Mouse (Mus musculus): ENCODE measurements around the gene Slc22a14. TPM values are rescaled to one million over a fixed set of nuclear protein-coding genes. Genes with fewer than 3 reads are reported as not detected.

The Slc22a14 gene
- polyA plus RNA-seq, 1 experiment from 2014 or later = not detected

DNA sequence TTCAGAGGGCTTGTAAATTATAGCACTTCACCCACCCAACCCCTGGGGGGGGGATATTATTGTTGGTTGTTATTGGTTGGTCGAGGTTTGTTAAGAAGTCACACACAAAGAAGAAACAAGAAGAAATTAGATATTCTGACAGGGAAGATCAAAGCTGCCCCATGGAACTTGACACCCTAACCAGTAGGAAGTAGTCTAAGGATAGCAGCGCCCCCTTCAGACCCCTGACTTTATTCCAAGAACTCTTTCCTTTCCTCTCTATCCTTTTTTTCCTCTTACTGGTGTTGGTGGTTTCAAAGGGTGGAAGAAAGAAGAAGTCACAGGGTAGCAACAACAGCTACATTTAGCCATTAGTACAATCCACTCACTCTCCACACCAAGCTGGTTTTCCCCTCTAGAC is 111.2 kb downstream of the Slc22a14 start:
- no peak overlapping the region for H3K9ac ChIP-seq
- no peaks in the 10 kb centered on the region for H3K9me3 ChIP-seq
- no peaks in the 10 kb centered on the region for H3K4me1 ChIP-seq
- no peak overlapping the region for H3K27ac ChIP-seq
- H3K36me3 ChIP-seq = peaks cover 26% of the 10 kb centered on the region
- H3K4me3 ChIP-seq = no peak overlapping the region
- no peaks in the 10 kb centered on the region for H3K27me3 ChIP-seq
- H3K4me2 ChIP-seq (replicated peaks) = no peak overlapping the region
- WGBS = 88% methylated on average over 2 of the region's 2 CpGs
- no peak for ATAC-seq (ENCODE audit: insufficient number of reproducible peaks, insufficient read depth, low FRiP score, low TSS enrichment)

DNA sequence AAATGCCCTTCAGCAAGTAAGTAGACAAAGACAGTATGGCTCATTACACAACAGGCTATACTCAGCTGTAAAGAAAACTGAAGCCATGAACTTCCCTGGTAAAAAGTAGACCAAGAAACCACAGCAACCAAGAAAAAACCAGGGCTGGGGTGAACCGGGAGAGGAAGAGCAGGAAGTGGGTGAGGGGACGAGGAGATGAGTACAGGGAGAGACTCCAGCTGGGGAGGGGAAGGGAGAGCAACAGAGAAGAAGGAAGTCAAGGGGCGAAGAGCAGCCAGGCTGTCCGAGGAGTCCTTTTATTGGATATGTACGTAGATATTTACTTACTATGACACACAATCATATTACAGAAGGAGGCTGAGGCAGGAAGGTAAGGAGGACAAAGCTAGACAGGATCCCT is 117.4 kb downstream of the Slc22a14 start:
- Histone ChIP-seq H3K9ac (no peak overlapping the region), H3K4me1 (no peaks in the 10 kb centered on the region), H3K36me3 (peaks cover 30% of the 10 kb centered on the region), H3K4me2 (replicated peaks) (no peak overlapping the region), H3K4me3 (no peak overlapping the region), H3K9me3 (no peaks in the 10 kb centered on the region), H3K27me3 (no peaks in the 10 kb centered on the region), H3K27ac (no peak overlapping the region)
- no peak for ATAC-seq (ENCODE audit: insufficient number of reproducible peaks, insufficient read depth, low FRiP score, low TSS enrichment)
- WGBS = 78% methylated on average over 5 of the region's 5 CpGs

DNA sequence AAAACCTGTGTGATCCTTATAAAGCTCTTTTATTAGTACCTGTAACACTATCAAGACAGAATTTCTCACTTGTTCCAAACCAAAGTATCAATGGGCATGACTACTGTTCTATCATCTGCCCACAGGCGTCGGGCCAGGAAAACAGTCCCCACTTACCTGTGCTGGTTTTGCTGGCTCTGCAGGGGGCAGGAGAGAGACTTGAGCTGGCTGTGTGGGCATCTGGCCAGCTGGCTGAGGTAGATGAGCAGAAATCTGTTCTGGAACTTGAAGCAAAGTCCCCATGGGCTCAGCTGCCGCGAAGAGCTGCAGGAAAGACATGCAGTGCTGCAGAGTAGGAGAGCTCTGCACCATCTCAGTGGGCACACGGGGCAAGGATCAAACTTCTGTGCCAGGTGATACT is 118.5 kb downstream of the Slc22a14 start:
- no peaks in the 10 kb centered on the region for H3K9me3 ChIP-seq
- H3K4me2 ChIP-seq (replicated peaks) = no peak overlapping the region
- ATAC-seq (ENCODE audit: insufficient number of reproducible peaks, insufficient read depth, low FRiP score, low TSS enrichment) = no peak
- no peak overlapping the region for H3K9ac ChIP-seq
- H3K27me3 ChIP-seq = no peaks in the 10 kb centered on the region
- H3K36me3 ChIP-seq = peaks cover 39% of the 10 kb centered on the region
- no peak overlapping the region for H3K27ac ChIP-seq
- H3K4me3 ChIP-seq = no peak overlapping the region
- WGBS = 88% methylated on average over 5 of the region's 5 CpGs
- no peaks in the 10 kb centered on the region for H3K4me1 ChIP-seq

DNA sequence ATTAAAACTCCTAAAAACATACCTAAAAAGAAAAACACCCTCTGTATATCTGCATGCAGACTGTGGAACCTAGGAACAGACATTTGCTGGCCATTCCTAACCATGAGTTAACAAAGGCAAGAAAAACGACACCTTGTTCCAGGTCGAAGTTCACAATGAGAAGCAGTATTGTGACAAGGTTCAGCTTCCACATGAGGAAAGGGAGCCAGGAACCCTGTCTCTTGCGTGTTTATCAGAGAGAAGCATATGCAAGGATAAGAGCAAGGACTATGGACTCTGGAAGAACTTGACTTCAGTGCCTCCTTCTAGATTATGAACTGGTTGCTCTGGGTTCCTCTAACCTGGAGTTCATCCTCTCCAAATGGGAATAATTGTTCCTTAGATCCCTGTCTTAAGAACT is 121.4 kb downstream of the Slc22a14 start:
- Histone ChIP-seq H3K27me3 (no peaks in the 10 kb centered on the region), H3K4me2 (replicated peaks) (no peak overlapping the region), H3K27ac (no peak overlapping the region), H3K9ac (no peak overlapping the region), H3K4me3 (no peak overlapping the region), H3K9me3 (no peaks in the 10 kb centered on the region), H3K4me1 (no peaks in the 10 kb centered on the region), H3K36me3 (peaks cover 49% of the 10 kb centered on the region)
- WGBS = 85% methylated on average over 3 of the region's 3 CpGs
- ATAC-seq (ENCODE audit: insufficient number of reproducible peaks, insufficient read depth, low FRiP score, low TSS enrichment) = no peak

DNA sequence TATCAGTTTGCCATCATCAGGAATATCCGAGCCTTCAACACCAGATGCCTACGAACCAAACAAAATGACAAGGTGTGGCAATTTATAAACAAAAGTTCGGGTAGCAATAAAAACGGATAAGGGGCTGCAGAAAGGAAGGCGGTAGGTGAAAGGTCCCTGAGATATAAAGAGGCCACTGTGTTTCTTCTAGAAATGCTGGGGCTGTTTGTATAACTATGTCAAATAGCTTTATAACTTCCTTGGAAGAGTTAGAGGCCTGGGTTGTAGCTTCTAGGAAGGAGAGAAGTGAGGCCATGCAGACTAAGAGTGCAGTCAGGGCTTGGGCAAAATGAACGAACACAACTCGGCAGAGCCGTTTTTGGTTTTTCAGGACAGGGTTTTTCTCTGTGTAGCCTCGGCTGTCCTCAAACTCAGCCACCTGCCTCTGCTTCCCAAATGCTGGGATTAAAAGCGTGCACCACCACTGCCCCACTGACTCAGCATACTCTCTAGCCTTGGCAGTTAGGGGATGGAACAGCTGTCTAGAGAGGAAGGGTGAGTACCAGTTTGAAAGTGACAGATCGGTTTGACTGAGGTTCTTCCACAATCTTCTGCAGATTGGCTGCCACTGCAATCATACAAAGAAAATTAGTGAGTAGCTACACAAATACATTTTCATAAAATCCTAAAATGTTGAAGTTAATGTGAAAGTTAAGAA is 124.0 kb downstream of the Slc22a14 start:
- H3K9me3 ChIP-seq = no peaks in the 10 kb centered on the region
- WGBS = 86% methylated on average over 11 of the region's 11 CpGs
- H3K36me3 ChIP-seq = peaks cover 54% of the 10 kb centered on the region
- no peaks in the 10 kb centered on the region for H3K27me3 ChIP-seq
- H3K9ac ChIP-seq = no peak overlapping the region
- H3K27ac ChIP-seq = no peak overlapping the region
- no peak overlapping the region for H3K4me2 ChIP-seq (replicated peaks)
- ATAC-seq (ENCODE audit: insufficient number of reproducible peaks, insufficient read depth, low FRiP score, low TSS enrichment) = no peak
- no peaks in the 10 kb centered on the region for H3K4me1 ChIP-seq
- no peak overlapping the region for H3K4me3 ChIP-seq

DNA sequence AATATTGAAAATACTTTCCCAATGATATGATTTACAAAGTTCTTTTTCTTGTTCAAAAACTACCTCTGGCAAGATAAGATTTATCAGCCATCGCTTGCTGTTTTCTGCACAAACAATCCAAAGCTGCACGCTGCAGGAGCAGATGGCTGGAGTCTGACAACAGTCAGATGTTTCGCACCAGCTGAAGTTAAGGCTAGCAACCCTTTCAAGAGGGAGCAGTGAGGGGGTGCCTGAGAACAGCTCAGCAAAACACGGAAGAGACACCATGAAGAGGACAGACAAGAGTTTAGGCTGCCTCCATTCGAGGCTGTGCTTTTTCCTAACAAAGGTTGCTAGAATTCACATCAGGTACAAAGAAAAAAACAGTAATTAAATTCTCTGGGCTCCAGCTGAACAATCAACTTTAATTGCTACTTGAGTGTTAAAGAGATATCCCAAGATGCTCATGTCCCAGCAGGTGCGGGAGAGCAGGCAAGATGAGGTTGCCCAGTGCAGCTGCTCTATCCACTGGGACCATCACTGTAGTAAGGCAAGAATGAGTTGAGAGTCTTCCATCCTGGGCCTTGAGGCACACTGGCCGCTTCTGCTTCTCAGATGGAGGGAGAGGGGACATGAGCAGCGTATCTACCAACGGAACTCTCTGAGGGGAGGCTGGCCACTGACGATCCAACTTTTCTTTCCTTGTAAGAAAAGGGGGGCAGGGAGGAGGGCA is 124.9 kb downstream of the Slc22a14 start:
- Histone ChIP-seq H3K36me3 (peaks cover 52% of the 10 kb centered on the region), H3K4me3 (no peak overlapping the region), H3K9me3 (no peaks in the 10 kb centered on the region), H3K4me2 (replicated peaks) (no peak overlapping the region), H3K27ac (no peak overlapping the region), H3K9ac (no peak overlapping the region), H3K27me3 (no peaks in the 10 kb centered on the region), H3K4me1 (no peaks in the 10 kb centered on the region)
- 87% methylated on average over 10 of the region's 10 CpGs for WGBS
- ATAC-seq (ENCODE audit: insufficient number of reproducible peaks, insufficient read depth, low FRiP score, low TSS enrichment) = no peak

DNA sequence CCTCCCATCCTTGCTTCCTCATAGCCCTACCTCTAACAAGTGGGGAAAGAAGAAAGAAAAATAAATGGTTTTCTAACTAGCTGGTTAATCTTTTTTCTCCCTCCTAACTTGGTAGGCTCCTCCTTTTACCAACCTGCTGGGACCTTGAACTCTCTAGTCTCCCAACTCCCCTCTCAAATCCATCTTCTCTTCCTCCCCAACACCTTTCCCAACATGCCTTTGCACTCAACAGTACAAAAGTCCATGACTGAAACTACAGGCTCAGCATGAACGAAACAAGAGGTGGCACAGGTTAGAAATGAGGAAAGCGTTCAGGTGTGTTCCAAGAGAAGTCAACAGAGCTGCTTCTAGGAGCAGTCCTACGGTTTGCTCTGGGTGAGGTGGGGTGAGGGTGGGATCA is 126.1 kb downstream of the Slc22a14 start:
- Histone ChIP-seq H3K4me3 (no peak overlapping the region), H3K27me3 (no peaks in the 10 kb centered on the region), H3K9me3 (no peaks in the 10 kb centered on the region), H3K27ac (no peak overlapping the region), H3K4me2 (replicated peaks) (no peak overlapping the region), H3K9ac (no peak overlapping the region), H3K36me3 (peaks cover 48% of the 10 kb centered on the region), H3K4me1 (no peaks in the 10 kb centered on the region)
- 94% methylated on average over 3 of the region's 3 CpGs for WGBS
- no peak for ATAC-seq (ENCODE audit: insufficient number of reproducible peaks, insufficient read depth, low FRiP score, low TSS enrichment)

DNA sequence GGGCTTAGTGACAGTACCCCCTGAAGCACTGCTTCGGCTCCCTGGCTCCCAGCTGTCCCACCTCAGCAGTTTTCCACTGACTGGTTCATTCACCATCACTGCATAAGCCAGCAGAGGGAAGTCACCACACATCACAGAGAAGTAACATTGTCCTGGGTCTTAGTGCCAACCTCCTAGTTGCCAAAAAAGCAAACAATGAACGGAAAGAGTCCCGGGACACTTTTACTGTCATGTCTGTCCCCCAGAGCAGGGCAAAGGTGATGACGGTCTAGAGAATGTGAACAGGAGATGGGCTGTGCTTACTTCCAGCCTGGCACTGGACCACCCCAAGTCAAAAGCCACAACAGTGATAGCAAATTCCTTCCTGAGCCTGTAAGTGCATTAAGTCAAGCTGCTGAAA is 126.6 kb downstream of the Slc22a14 start:
- no peak overlapping the region for H3K27ac ChIP-seq
- WGBS = 92% methylated on average over 4 of the region's 4 CpGs
- H3K36me3 ChIP-seq = peaks cover 44% of the 10 kb centered on the region
- H3K4me1 ChIP-seq = no peaks in the 10 kb centered on the region
- H3K9ac ChIP-seq = no peak overlapping the region
- no peak for ATAC-seq (ENCODE audit: insufficient number of reproducible peaks, insufficient read depth, low FRiP score, low TSS enrichment)
- no peak overlapping the region for H3K4me3 ChIP-seq
- no peak overlapping the region for H3K4me2 ChIP-seq (replicated peaks)
- no peaks in the 10 kb centered on the region for H3K9me3 ChIP-seq
- no peaks in the 10 kb centered on the region for H3K27me3 ChIP-seq

DNA sequence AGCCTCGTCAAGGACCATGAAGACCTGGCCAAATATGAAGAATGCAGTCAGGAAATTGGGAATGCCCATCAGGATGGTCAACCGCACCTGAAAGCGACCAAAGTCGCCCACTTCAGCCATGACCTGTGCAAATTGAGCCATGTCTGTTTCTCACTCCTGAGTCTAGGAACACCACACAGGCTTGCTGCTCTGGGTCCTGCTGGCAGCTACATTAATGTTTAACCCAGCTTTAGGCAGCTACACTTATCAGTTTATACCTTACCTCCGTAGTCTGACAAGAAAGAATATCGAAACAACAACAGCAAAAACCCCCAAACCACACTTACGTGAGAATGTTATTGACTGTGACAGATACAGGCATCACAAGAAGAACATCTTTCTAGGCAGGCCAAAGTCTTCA is 133.8 kb downstream of the Slc22a14 start:
- H3K4me3 ChIP-seq = no peak overlapping the region
- no peaks in the 10 kb centered on the region for H3K9me3 ChIP-seq
- no peaks in the 10 kb centered on the region for H3K4me1 ChIP-seq
- H3K4me2 ChIP-seq (replicated peaks) = no peak overlapping the region
- no peak overlapping the region for H3K9ac ChIP-seq
- H3K36me3 ChIP-seq = 0 out of 2 replicates have a peak, but pooled peaks cover 4% of the 10 kb centered on the region
- no peak overlapping the region for H3K27ac ChIP-seq
- WGBS = 92% methylated on average over 7 of the region's 7 CpGs
- no peak for ATAC-seq (ENCODE audit: insufficient number of reproducible peaks, insufficient read depth, low FRiP score, low TSS enrichment)
- H3K27me3 ChIP-seq = no peaks in the 10 kb centered on the region

DNA sequence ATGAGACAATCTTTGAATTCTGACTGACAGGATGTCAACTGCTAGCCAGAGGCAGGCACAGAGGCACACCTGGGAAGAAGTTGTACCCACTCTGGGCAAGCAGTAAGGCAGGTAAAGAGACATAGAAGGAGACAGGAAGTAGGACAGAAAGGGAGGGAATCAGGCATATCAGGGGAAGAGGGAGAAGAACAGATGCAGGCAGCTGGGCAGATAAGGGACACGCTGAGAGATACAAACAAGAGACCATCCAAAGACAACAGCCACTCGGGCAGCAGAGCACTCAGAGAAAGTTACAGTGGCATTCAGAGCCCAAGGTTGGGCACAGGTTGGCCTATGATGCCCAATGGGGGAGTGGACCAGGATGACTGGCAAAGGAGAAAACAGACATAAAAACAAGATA is 134.5 kb downstream of the Slc22a14 start:
- H3K9ac ChIP-seq = no peak overlapping the region
- no peak overlapping the region for H3K4me2 ChIP-seq (replicated peaks)
- no peak for ATAC-seq (ENCODE audit: insufficient number of reproducible peaks, insufficient read depth, low FRiP score, low TSS enrichment)
- no peaks in the 10 kb centered on the region for H3K27me3 ChIP-seq
- no peaks in the 10 kb centered on the region for H3K9me3 ChIP-seq
- WGBS = 81% methylated on average over 2 of the region's 2 CpGs
- no peaks in the 10 kb centered on the region for H3K4me1 ChIP-seq
- 0 out of 2 replicates have a peak, but pooled peaks cover 4% of the 10 kb centered on the region for H3K36me3 ChIP-seq
- no peak overlapping the region for H3K27ac ChIP-seq
- no peak overlapping the region for H3K4me3 ChIP-seq

DNA sequence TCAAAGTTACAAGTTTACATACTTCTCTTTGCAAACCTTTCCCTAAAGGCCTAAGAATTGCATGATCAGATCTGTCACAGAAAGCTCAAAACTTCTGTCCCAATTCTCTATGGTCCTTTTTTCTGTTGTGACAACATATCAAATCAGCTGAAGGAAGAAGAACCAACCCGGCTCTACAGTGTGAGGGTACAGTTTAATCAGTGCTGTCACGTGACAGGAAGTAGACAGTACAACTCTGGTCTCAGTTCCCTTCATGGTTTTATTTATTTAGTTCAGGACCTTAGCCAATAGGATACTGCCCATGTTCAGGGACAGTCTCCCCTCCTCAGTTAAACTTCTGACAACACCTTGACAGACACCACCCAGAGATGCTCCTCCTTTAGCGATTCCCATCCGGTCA is 145.1 kb downstream of the Slc22a14 start:
- 89% methylated on average over 4 of the region's 4 CpGs for WGBS

DNA sequence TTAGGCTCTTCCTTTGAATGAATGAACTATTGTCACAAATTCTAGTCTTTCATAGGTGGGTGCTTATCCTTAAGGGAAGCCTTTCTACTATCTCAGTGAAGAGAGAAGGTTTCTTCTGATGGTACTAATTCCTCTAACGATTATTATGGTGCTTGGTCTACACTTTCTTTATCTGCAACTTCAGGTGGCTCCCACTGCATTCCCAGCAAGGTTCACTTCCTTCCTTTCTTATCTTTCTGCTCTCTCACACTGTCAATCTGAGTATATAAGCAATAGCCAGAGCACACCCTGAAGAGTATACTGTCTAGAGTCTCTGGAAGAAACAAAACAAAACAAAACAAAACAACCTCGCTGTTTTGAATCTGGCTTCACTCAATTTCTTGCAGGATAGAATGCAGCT is 145.7 kb downstream of the Slc22a14 start:
- 91% methylated on average over 2 of the region's 2 CpGs for WGBS

More for the DNA sequence above, 145.1 kb downstream of the Slc22a14 start:
- Histone ChIP-seq H3K4me1 (no peaks in the 10 kb centered on the region), H3K4me2 (replicated peaks) (no peak overlapping the region), H3K4me3 (no peak overlapping the region), H3K36me3 (peaks cover 3% of the 10 kb centered on the region; the same call in 1 of the 2 replicates), H3K27me3 (no peaks in the 10 kb centered on the region), H3K27ac (no peak overlapping the region), H3K9me3 (no peaks in the 10 kb centered on the region), H3K9ac (no peak overlapping the region)
- no peak for ATAC-seq (ENCODE audit: insufficient number of reproducible peaks, insufficient read depth, low FRiP score, low TSS enrichment)

More for the DNA sequence above, 145.7 kb downstream of the Slc22a14 start:
- Histone ChIP-seq H3K27me3 (no peaks in the 10 kb centered on the region), H3K4me2 (replicated peaks) (no peak overlapping the region), H3K4me3 (no peak overlapping the region), H3K27ac (no peak overlapping the region), H3K4me1 (no peaks in the 10 kb centered on the region), H3K36me3 (peaks cover 1% of the 10 kb centered on the region; the same call in 1 of the 2 replicates), H3K9ac (no peak overlapping the region), H3K9me3 (no peaks in the 10 kb centered on the region)
- ATAC-seq (ENCODE audit: insufficient number of reproducible peaks, insufficient read depth, low FRiP score, low TSS enrichment) = no peak

All from embryonic facial prominence, embryonic 12.5 days (tissue).